Mouse (Mus musculus) mesoderm, embryonic 11.5 days (tissue): ENCODE data around the gene Kifc3.
"Not testable (repeated sequence)": the region's sequence is repeated elsewhere in the genome, so short reads cannot be mapped to it uniquely, and the experiment has no call there.

Experiments used
- DNase-seq: peaks from one replicate; pipeline ENCODE4 v3.0.0-alpha.2; 2012; ENCODE audit warnings: low read depth, low spot score

The Kifc3 gene

GRCm38 (mm10) chr8:95202056-95202570 lies 499 bp downstream of the Kifc3 start:
- no peak for DNase-seq

GRCm38 (mm10) chr8:95201491-95201890 lies 1.1 kb downstream of the Kifc3 start:
- no peak for DNase-seq

- DNase-seq, result no peak
Measured at GRCm38 (mm10) chr8:95200001-95200405, 2.6 kb downstream of the Kifc3 start.

GRCm38 (mm10) chr8:95195728-95196127 lies 6.9 kb downstream of the Kifc3 start:
- DNase-seq, result no peak

GRCm38 (mm10) chr8:95191497-95192175 lies 11.0 kb downstream of the Kifc3 start:
- no peak for DNase-seq

- DNase-seq, result no peak
Measured at GRCm38 (mm10) chr8:95187579-95187978, 15.0 kb downstream of the Kifc3 start.

- DNase-seq, result no peak
Measured at GRCm38 (mm10) chr8:95185891-95186513, 16.6 kb downstream of the Kifc3 start.

- no peak for DNase-seq
Measured at GRCm38 (mm10) chr8:95185104-95185503, 17.5 kb downstream of the Kifc3 start.

- no peak for DNase-seq
Measured at GRCm38 (mm10) chr8:95184171-95184570, 18.4 kb downstream of the Kifc3 start.

- no peak for DNase-seq
Measured at GRCm38 (mm10) chr8:95181850-95182249, 20.8 kb downstream of the Kifc3 start.

- no peak for DNase-seq
Measured at GRCm38 (mm10) chr8:95178191-95178590, 24.4 kb downstream of the Kifc3 start.

- no peak for DNase-seq
Measured at GRCm38 (mm10) chr8:95176985-95177384, 25.6 kb downstream of the Kifc3 start.

- DNase-seq, result peak; percentile 23
Measured at GRCm38 (mm10) chr8:95175808-95176207, 26.8 kb downstream of the Kifc3 start.

- DNase-seq, result peak; percentile 42
Measured at GRCm38 (mm10) chr8:95175306-95175705, 27.3 kb downstream of the Kifc3 start.

GRCm38 (mm10) chr8:95172433-95172832 lies 30.2 kb downstream of the Kifc3 start:
- DNase-seq, result no peak

GRCm38 (mm10) chr8:95167726-95168125 lies 34.9 kb downstream of the Kifc3 start:
- DNase-seq, result no peak

GRCm38 (mm10) chr8:95166400-95166799 lies 36.2 kb downstream of the Kifc3 start:
- no peak for DNase-seq

- DNase-seq, result no peak
Measured at GRCm38 (mm10) chr8:95165923-95166322, 36.7 kb downstream of the Kifc3 start.

GRCm38 (mm10) chr8:95164469-95164868 lies 38.1 kb downstream of the Kifc3 start:
- DNase-seq, result no peak

GRCm38 (mm10) chr8:95163969-95164368 lies 38.6 kb downstream of the Kifc3 start:
- DNase-seq, result not testable (repeated sequence)

- DNase-seq, result no peak
Measured at GRCm38 (mm10) chr8:95162785-95163184, 39.8 kb downstream of the Kifc3 start.

GRCm38 (mm10) chr8:95159344-95159743 lies 43.3 kb downstream of the Kifc3 start:
- no peak for DNase-seq

- DNase-seq, result no peak
Measured at GRCm38 (mm10) chr8:95158654-95159053, 44.0 kb downstream of the Kifc3 start.
